Mouse (Mus musculus): ENCODE measurements around the gene Pkd2l1. TPM values are rescaled to one million over a fixed set of nuclear protein-coding genes. Genes with fewer than 3 reads are reported as not detected.

Gene Pkd2l1
- 0.08 TPM in 1 of 2 replicates, not detected in the other for polyA plus RNA-seq (2015; fragmentation: Nextera tagmentation; extraction: Ambion mirVana)

DNA sequence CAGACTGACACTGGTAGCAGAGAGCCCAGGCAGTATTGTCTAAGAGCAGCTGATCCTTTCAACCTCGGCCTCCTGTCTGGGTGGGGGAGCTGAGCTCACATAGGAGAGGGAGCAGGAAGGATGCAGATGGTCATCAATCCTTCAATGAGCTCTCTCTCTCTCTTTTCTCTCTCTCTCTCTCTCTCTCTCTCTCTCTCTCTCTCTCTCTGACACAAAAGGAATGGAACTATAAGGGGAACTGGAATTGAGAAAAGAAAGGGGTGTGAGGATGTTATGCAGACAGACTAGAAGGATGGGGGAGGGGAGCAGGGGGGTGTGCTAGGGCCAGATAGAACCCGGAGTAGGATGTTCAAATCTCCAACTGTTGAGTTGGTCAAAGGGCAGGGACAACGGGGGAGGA, at the start of gene Pkd2l1:
Gene Pkd2l1 (minus strand): TSS at position 101 of the 400 bp plus-strand sequence.
- Histone ChIP-seq H3K4me2 (ENCODE audit: low read length) (no peak within 1 kb of the TSS), H3K36me3 (ENCODE audit: insufficient read depth, low read length) (no peaks in the 10 kb centered on the region), H3K4me3 (replicated peaks; ENCODE audit: low read depth, low read length) (no peak within 1 kb of the TSS), H3K9me3 (replicated peaks; ENCODE audit: low read length) (no peaks in the 10 kb centered on the region), H3K4me1 (replicated peaks; ENCODE audit: insufficient read depth, low read length) (no peaks in the 10 kb centered on the region), H3K9ac (ENCODE audit: low read depth, low read length) (no peak within 1 kb of the TSS), H3K27me3 (ENCODE audit: insufficient read depth, low read length) (no peaks in the 10 kb centered on the region), H3K27ac (no peak within 1 kb of the TSS)
- ATAC-seq (replicated peaks; ENCODE audit: low FRiP score, low read depth) (no peak), DNase-seq (ENCODE audit: low spot score) (no peak)
- no peak for TF ChIP-seq CTCF (IDR thresholded peaks at IDR 0.05; ENCODE audit: low read depth)
- 41% methylated on average over 3 of the region's 3 CpGs for WGBS

DNA sequence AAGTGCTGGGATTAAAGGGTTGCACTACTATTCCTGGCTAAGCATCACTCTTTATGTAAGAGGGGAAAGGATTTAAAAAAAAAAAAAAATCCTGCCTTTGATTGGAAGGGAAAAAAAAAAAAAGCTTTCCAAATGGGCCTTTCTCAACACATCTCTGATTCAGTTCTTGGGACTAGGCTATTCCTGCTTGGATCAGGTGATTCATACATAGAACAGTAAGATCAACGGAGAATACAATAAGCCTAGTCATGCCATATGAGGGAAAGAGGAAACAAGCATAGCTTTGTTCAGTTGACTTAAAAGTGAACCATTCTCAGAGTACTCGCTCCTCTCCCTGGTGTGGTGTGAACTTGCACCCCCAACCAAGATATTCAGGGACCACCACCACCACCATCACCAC, 46.7 kb upstream of the Pkd2l1 start:
- Histone ChIP-seq H3K27me3 (ENCODE audit: insufficient read depth, low read length) (no peaks in the 10 kb centered on the region), H3K27ac (no peak overlapping the region), H3K36me3 (ENCODE audit: insufficient read depth, low read length) (no peaks in the 10 kb centered on the region), H3K4me2 (ENCODE audit: low read length) (no peak overlapping the region), H3K4me1 (replicated peaks; ENCODE audit: insufficient read depth, low read length) (no peaks in the 10 kb centered on the region), H3K4me3 (replicated peaks; ENCODE audit: low read depth, low read length) (no peak overlapping the region), H3K9me3 (replicated peaks; ENCODE audit: low read length) (no peaks in the 10 kb centered on the region), H3K9ac (ENCODE audit: low read depth, low read length) (no peak overlapping the region)
- no peak for DNase-seq (ENCODE audit: low spot score)
- no peak for TF ChIP-seq CTCF (IDR thresholded peaks at IDR 0.05; ENCODE audit: low read depth)
- ATAC-seq (replicated peaks; ENCODE audit: low FRiP score, low read depth) = no peak
- WGBS = 88% methylated on average over 2 of the region's 2 CpGs

DNA sequence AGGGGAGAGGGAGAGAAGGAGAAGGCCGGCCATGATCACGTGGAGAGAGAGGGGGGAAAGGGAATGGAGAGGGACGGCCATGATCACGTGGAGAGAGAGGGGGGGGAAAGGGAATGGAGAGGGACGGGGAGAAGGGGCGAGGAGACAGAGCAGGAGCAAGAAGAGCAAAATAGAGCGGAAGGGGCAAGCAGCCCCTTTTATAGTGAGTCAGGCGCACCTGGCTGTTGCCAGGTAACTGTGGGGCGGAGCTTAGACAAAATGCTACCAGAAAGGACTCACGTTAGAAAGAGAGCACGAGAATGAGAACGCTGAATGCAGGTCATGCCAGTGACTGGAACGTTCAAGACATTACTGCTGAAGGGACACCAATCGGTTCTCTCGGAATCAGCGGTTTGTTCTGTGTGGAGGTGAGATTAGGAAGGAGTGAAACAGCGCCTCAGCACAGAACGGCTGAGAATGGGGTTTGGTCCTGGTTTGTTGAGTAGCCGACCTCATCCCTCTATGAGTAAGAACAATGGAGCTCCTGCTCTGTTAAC, 45.3 kb upstream of the Pkd2l1 start:
- WGBS = 18% methylated on average over 19 of the region's 19 CpGs
- Histone ChIP-seq H3K4me3 (replicated peaks; ENCODE audit: low read depth, low read length) (no peak overlapping the region), H3K27ac (no peak overlapping the region), H3K9ac (ENCODE audit: low read depth, low read length) (0 out of 2 replicates have a peak overlapping the region, but pooled peaks have one; percentile 37), H3K36me3 (ENCODE audit: insufficient read depth, low read length) (no peaks in the 10 kb centered on the region), H3K9me3 (replicated peaks; ENCODE audit: low read length) (no peaks in the 10 kb centered on the region), H3K4me1 (replicated peaks; ENCODE audit: insufficient read depth, low read length) (no peaks in the 10 kb centered on the region), H3K4me2 (ENCODE audit: low read length) (peak overlapping the region; percentile 51), H3K27me3 (ENCODE audit: insufficient read depth, low read length) (no peaks in the 10 kb centered on the region)
- DNase-seq (ENCODE audit: low spot score) = no peak
- TF ChIP-seq CTCF (IDR thresholded peaks at IDR 0.05; ENCODE audit: low read depth) = no peak
- no peak for ATAC-seq (replicated peaks; ENCODE audit: low FRiP score, low read depth)

DNA sequence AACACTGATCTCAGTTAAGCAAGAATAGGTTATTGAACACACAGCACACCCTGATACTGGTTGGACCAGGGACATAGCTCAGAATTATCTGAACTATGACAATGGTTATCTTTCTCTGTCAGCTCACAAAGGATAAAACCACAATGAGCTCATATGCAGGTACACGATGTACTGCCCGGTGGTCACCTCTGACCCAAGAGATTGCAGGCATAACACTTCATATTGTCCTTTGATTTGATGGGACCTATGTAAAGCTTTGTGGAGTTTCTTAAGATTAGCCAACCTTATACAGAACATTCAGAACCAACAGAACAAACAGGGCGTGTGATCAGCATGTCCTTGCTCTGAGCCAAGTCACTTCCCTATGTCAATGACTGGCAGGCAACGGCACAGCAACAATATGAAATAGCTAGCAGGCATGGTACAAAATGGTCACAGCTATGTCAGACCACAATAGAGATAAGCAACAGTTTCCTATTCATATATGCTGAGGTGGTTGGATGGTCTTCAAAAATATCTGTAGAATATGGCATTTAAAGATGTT, 39.4 kb upstream of the Pkd2l1 start:
- WGBS = 96% methylated on average over 4 of the region's 4 CpGs
- no peaks in the 10 kb centered on the region for H3K9me3 ChIP-seq (replicated peaks; ENCODE audit: low read length)

DNA sequence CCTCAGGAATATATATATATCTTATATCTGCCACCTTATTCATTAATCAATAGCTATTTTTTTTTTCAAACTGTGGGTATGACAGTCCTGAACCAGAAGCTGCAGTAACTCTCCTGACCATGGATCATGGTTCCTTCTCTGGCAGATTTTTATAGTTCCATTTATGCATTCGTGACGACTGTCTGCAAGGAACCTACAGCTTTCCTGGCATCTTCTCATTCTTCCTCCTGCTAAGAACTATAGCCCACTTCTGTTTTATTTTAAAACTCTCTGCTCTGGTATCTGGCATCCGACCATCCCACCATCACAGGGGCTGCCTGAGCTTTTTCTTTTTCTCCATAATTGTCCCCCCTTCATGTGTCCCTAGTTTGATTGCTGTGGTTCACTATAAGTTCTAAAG, 38.0 kb upstream of the Pkd2l1 start:
- Histone ChIP-seq H3K27ac (no peak overlapping the region), H3K4me2 (ENCODE audit: low read length) (no peak overlapping the region), H3K4me3 (replicated peaks; ENCODE audit: low read depth, low read length) (no peak overlapping the region), H3K36me3 (ENCODE audit: insufficient read depth, low read length) (no peaks in the 10 kb centered on the region), H3K9me3 (replicated peaks; ENCODE audit: low read length) (no peaks in the 10 kb centered on the region), H3K9ac (ENCODE audit: low read depth, low read length) (no peak overlapping the region), H3K27me3 (ENCODE audit: insufficient read depth, low read length) (no peaks in the 10 kb centered on the region), H3K4me1 (replicated peaks; ENCODE audit: insufficient read depth, low read length) (no peaks in the 10 kb centered on the region)
- WGBS = 74% methylated on average over 3 of the region's 3 CpGs
- no peak for TF ChIP-seq CTCF (IDR thresholded peaks at IDR 0.05; ENCODE audit: low read depth)
- DNase-seq (ENCODE audit: low spot score) (no peak), ATAC-seq (replicated peaks; ENCODE audit: low FRiP score, low read depth) (no peak)

More for the DNA sequence above, 39.4 kb upstream of the Pkd2l1 start:
- DNase-seq (ENCODE audit: low spot score) (no peak), ATAC-seq (replicated peaks; ENCODE audit: low FRiP score, low read depth) (no peak)
- H3K4me1 ChIP-seq (replicated peaks; ENCODE audit: insufficient read depth, low read length) = no peaks in the 10 kb centered on the region
- no peak overlapping the region for H3K4me3 ChIP-seq (replicated peaks; ENCODE audit: low read depth, low read length)
- no peaks in the 10 kb centered on the region for H3K36me3 ChIP-seq (ENCODE audit: insufficient read depth, low read length)
- H3K27ac ChIP-seq = no peak overlapping the region
- H3K27me3 ChIP-seq (ENCODE audit: insufficient read depth, low read length) = no peaks in the 10 kb centered on the region
- no peak overlapping the region for H3K9ac ChIP-seq (ENCODE audit: low read depth, low read length)
- H3K4me2 ChIP-seq (ENCODE audit: low read length) = no peak overlapping the region
- no peak for TF ChIP-seq CTCF (IDR thresholded peaks at IDR 0.05; ENCODE audit: low read depth)

DNA sequence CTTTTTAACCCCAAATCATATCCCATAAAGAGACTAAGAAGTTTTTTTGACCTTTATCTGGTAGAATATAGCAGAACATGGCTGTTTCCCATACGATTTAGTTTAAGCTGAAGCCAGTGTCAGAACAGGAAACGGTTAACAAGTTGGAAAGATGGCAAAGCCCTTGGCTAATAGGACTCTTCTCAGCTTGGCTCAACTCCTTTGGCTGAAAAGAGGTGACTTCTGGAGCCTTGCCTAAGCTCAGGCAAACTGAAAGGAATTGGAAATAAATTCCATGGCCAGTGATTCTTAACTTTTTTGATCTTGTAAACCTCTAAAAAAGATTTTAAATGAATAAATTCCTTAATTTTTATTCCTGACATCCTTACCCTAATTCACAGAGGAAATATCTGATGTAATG, 37.5 kb upstream of the Pkd2l1 start:
- no peaks in the 10 kb centered on the region for H3K27me3 ChIP-seq (ENCODE audit: insufficient read depth, low read length)
- H3K9me3 ChIP-seq (replicated peaks; ENCODE audit: low read length) = no peaks in the 10 kb centered on the region
- no peak overlapping the region for H3K27ac ChIP-seq
- TF ChIP-seq CTCF (IDR thresholded peaks at IDR 0.05; ENCODE audit: low read depth) = no peak
- no peak overlapping the region for H3K9ac ChIP-seq (ENCODE audit: low read depth, low read length)
- WGBS = 67% methylated on average over 2 of the region's 2 CpGs
- no peak overlapping the region for H3K4me3 ChIP-seq (replicated peaks; ENCODE audit: low read depth, low read length)
- no peak overlapping the region for H3K4me2 ChIP-seq (ENCODE audit: low read length)
- H3K36me3 ChIP-seq (ENCODE audit: insufficient read depth, low read length) = no peaks in the 10 kb centered on the region
- DNase-seq (ENCODE audit: low spot score) (no peak), ATAC-seq (replicated peaks; ENCODE audit: low FRiP score, low read depth) (no peak)
- H3K4me1 ChIP-seq (replicated peaks; ENCODE audit: insufficient read depth, low read length) = no peaks in the 10 kb centered on the region

DNA sequence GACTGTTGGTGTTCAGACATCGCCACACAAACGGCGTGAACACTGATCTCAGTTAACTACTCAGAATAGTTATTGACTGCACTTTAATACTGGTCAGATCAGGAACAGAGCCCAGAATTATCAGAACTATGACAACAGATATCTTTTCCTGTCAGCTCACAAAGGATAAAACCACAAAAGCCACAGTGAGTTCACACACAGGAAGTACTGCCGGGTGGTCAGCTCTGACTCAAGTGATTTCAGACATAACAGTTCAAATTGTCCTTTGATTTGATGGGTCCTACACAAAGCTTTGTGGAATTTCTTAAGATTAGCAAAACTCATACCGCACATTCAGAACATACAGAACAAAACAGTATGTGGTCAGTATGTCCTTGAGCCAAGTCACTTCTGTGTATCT, 33.5 kb upstream of the Pkd2l1 start:
- Histone ChIP-seq H3K9me3 (replicated peaks; ENCODE audit: low read length) (no peaks in the 10 kb centered on the region), H3K4me2 (ENCODE audit: low read length) (no peak overlapping the region), H3K36me3 (ENCODE audit: insufficient read depth, low read length) (no peaks in the 10 kb centered on the region), H3K9ac (ENCODE audit: low read depth, low read length) (no peak overlapping the region), H3K27ac (no peak overlapping the region), H3K4me1 (replicated peaks; ENCODE audit: insufficient read depth, low read length) (no peaks in the 10 kb centered on the region), H3K27me3 (ENCODE audit: insufficient read depth, low read length) (no peaks in the 10 kb centered on the region), H3K4me3 (replicated peaks; ENCODE audit: low read depth, low read length) (no peak overlapping the region)
- 86% methylated on average over 5 of the region's 5 CpGs for WGBS
- DNase-seq (ENCODE audit: low spot score) (no peak), ATAC-seq (replicated peaks; ENCODE audit: low FRiP score, low read depth) (no peak)
- no peak for TF ChIP-seq CTCF (IDR thresholded peaks at IDR 0.05; ENCODE audit: low read depth)
